In genomic region chr3:104500881-104501280, GRCm38 (mm10) we compare ENCODE assay signal across 18 mouse cellular contexts. TPM values are rescaled to one million over a fixed set of nuclear protein-coding genes. Genes with fewer than 3 reads are reported as not detected.
A peak's percentile ranks its signal among the peaks of the same experiment; 100 is the strongest.
DNase-seq lines count a peak whose midpoint lies in the region; ATAC-seq and TF ChIP-seq lines count a peak whose summit lies in the region.
"Had no signal": no experiment of that assay in that cellular context is flagged by ENCODE, and none has a peak within 500 bp of the region (broad histone marks: within the 10 kb centered on the region; RNA-seq: fewer than 3 reads in every experiment).

No protein-coding gene starts in this region.

- H3K4me3 ChIP-seq in C2C12 (ENCODE audit: insufficient read depth, poor library complexity, severe bottlenecking) (no peak overlapping the region), myocyte (no peak overlapping the region)
- H3K4me3 ChIP-seq in embryonic fibroblast, embryonic 13.5 days (ENCODE audit: insufficient read depth, low read length), result no peak overlapping the region
- H3K4me3 ChIP-seq: heart, adult 2 months; heart, embryonic 15.5 days; hindbrain, embryonic 10.5 days; limb, embryonic 15.5 days; stomach, embryonic 15.5 days had no signal

- H3K36me3 ChIP-seq in C2C12 (ENCODE audit: control insufficient read depth, insufficient read depth), result no peaks in the 10 kb centered on the region
- H3K36me3 ChIP-seq in myocyte (ENCODE audit: control insufficient read depth, insufficient read depth), result peaks cover 8% of the 10 kb centered on the region
- H3K36me3 ChIP-seq: stomach, embryonic 15.5 days had no signal

- H3ac ChIP-seq in C2C12 (ENCODE audit: control insufficient read depth, insufficient read length, low read depth) (no peak overlapping the region), myocyte (ENCODE audit: control insufficient read depth, insufficient read length) (no peak overlapping the region)

- H3K4me1 ChIP-seq in embryonic fibroblast, embryonic 13.5 days (ENCODE audit: control insufficient read depth, insufficient read depth, low read length), result peaks cover 8% of the 10 kb centered on the region
- H3K4me1 ChIP-seq: heart, embryonic 15.5 days; limb, embryonic 15.5 days; stomach, embryonic 15.5 days had no signal

- ATAC-seq in erythroid progenitor cell, adult 5-6 weeks (replicated peaks; ENCODE audit: low FRiP score, poor library complexity, severe bottlenecking), result no peak
- ATAC-seq: inflammation-experienced regulatory T-cells, adult 6 months had no signal

- no peak for TF ChIP-seq CTCF in C2C12 (IDR thresholded peaks at IDR 0.05; ENCODE audit: control insufficient read depth, insufficient read depth, insufficient read length)
- no peak for TF ChIP-seq CTCF in embryonic fibroblast, embryonic 13.5 days (IDR thresholded peaks at IDR 0.05; ENCODE audit: borderline replicate concordance, insufficient read depth, low read length)

- DNase-seq in kidney, adult 8-10 months, result peak; percentile 39 to 69
- DNase-seq in kidney, adult 18-20 months, result no peak
- DNase-seq in thymus, postnatal 4 days, result no peak
- DNase-seq in adrenal gland, postnatal 25 days, result no peak
- DNase-seq: adrenal gland, adult 2 months; cerebellum, adult 18-20 months; gastrocnemius, postnatal 14 days; heart, adult 2 months; lung, adult 18-20 months had no signal

- peaks cover 77% of the 10 kb centered on the region for H3K79me2 ChIP-seq in C2C12 (ENCODE audit: control insufficient read depth, insufficient read depth)
- H3K79me2 ChIP-seq in myocyte (ENCODE audit: control insufficient read depth, insufficient read depth), result peaks cover 74% of the 10 kb centered on the region

- H3K79me3 ChIP-seq in C2C12 (ENCODE audit: low read depth), result peaks cover 32% of the 10 kb centered on the region

- peak overlapping the region; percentile 18; the same call in 1 of the 2 replicates for H3K27ac ChIP-seq in embryonic fibroblast, embryonic 13.5 days (ENCODE audit: insufficient read depth, low read length)
- H3K27ac ChIP-seq: heart, adult 2 months; heart, embryonic 15.5 days; hindbrain, embryonic 10.5 days; limb, embryonic 15.5 days; stomach, embryonic 15.5 days had no signal

- H3K27me3 ChIP-seq in C2C12 (ENCODE audit: control insufficient read depth, insufficient read depth, insufficient read length) (no peaks in the 10 kb centered on the region), myocyte (ENCODE audit: control insufficient read depth, insufficient read depth, insufficient read length) (no peaks in the 10 kb centered on the region)
- H3K27me3 ChIP-seq: heart, embryonic 15.5 days; limb, embryonic 15.5 days; stomach, embryonic 15.5 days had no signal

- peak overlapping the region; percentile 65 for H3K4me2 ChIP-seq in myocyte (ENCODE audit: low read depth)
- H3K4me2 ChIP-seq: heart, embryonic 15.5 days; limb, embryonic 15.5 days; stomach, embryonic 15.5 days had no signal

- no peak for TF ChIP-seq POLR2A in embryonic fibroblast, embryonic 13.5 days (IDR thresholded peaks at IDR 0.05; ENCODE audit: low read depth, low read length)
- TF ChIP-seq POLR2A in myocyte (IDR thresholded peaks at IDR 0.05; ENCODE audit: insufficient read length, low read depth), result no peak

TF ChIP-seq in C2C12, 6 proteins besides CTCF, POLR2A, EP300 and RAD21:
- TF ChIP-seq CEBPB (IDR thresholded peaks at IDR 0.05; ENCODE audit: low read depth) (peak; percentile 32), MAX (IDR thresholded peaks at IDR 0.05) (no peak), USF1 (IDR thresholded peaks at IDR 0.05; ENCODE audit: low read depth) (no peak), MYOD1 (IDR thresholded peaks at IDR 0.05; ENCODE audit: control insufficient read depth, insufficient read length, low read depth) (peak; percentile 73)

TF ChIP-seq in myocyte, 11 proteins besides CTCF, POLR2A, EP300 and RAD21:
- TF ChIP-seq REST (IDR thresholded peaks at IDR 0.05; ENCODE audit: insufficient read depth, insufficient read length) (no peak), MYOD1 (IDR thresholded peaks at IDR 0.05; ENCODE audit: control insufficient read depth in 1 of 3, insufficient read length in 2 of 3, low read depth in 2 of 3) (peak in 2 of 3 experiments; percentile 26 to 32)
TF ChIP-seq in myocyte: peak in this region for 1.

RNA-seq across cellular contexts. Expression of gene Lrig2, which starts 10.8 kb away (rescaled TPM):
- polyA plus RNA-seq in C2C12 (2012; fragmentation: generic; extraction: Trizol) (2.7 TPM), myocyte (2012; fragmentation: generic; extraction: Trizol) (4.8 TPM)
- 13.7 and 18.5 TPM in 2 replicates for polyA plus RNA-seq in embryonic fibroblast, embryonic 13.5 days (2011; ENCODE audit: insufficient read length, low read depth, missing spikeins)
- 16.5 and 19.2 TPM in 2 replicates for total RNA-seq in adrenal gland, postnatal 25 days (2021)
- 12.2 and 14.8 TPM in 2 replicates for total RNA-seq in erythroid progenitor cell, adult 5-6 weeks (2015; ENCODE audit: low replicate concordance)
- total RNA-seq in erythroid progenitor cell, adult 5-6 weeks (2017; ENCODE audit: low replicate concordance), result 23.6 and 42.6 TPM in 2 replicates

Comparison
In these comparisons a context has a peak if more than half of its experiments do, and no peak if none do; other contexts are left out.
1. DNase-seq: peak in kidney, adult 8-10 months (2 of 2); none in kidney, adult 18-20 months (single experiment), thymus, postnatal 4 days (single experiment) and adrenal gland, postnatal 25 days (single experiment).